Mouse (Mus musculus): ENCODE results near the gene Nck2. TPM values are rescaled to one million over a fixed set of nuclear protein-coding genes. Genes with fewer than 3 reads are reported as not detected.

The Nck2 gene
- 7.9 and 9.0 TPM in 2 replicates for polyA plus RNA-seq (2012; rRNA removed)

GRCm38 (mm10) chr1:43444531-43444930, at the start of gene Nck2:
TSS of gene Nck2 (plus strand) at chr1:43444579.

Other genes starting within 250 kb of the Nck2 start
- 2.0 and 2.7 TPM in 2 replicates for gene Fhl2, start 247.6 kb upstream of the Nck2 start, polyA plus RNA-seq (2012; rRNA removed)

Data from liver, embryonic 14 days (tissue).